Comparison of ENCODE assay signal across 29 mouse cellular contexts in the genomic region with DNA sequence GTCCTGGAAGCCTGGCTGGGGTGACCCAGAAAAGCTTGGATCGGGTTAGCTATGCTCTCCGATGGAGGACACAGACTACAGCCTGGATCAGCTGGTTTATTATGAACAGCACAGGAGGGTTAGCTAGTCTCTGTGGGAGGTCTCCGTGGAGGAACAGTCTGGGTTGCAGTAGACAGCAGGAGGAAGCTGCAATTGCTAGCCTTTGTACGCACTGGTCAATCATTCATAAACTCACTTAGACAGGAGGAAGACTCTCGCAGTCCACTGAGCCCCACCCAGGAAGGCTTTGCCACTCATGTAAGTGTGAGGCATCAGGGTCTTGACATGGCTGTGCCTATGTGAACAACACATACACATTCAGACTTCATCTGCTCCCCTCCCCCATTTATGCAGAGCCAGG. TPM values are rescaled to one million over a fixed set of nuclear protein-coding genes. Genes with fewer than 3 reads are reported as not detected.
DNase-seq lines count a peak whose midpoint lies in the region; ATAC-seq and TF ChIP-seq lines count a peak whose summit lies in the region.
"Had no signal": no experiment of that assay in that cellular context is flagged by ENCODE, and none has a peak within 500 bp of the region (broad histone marks: within the 10 kb centered on the region; RNA-seq: fewer than 3 reads in every experiment).

No protein-coding gene starts in this region.

- no peaks in the 10 kb centered on the region for H3K9me3 ChIP-seq in liver, postnatal 0 days (ENCODE audit: low read length)
- no peaks in the 10 kb centered on the region for H3K9me3 ChIP-seq in liver, embryonic 12.5 days (replicated peaks)
- H3K9me3 ChIP-seq in kidney, embryonic 16.5 days (ENCODE audit: low read length), result no peaks in the 10 kb centered on the region
- H3K9me3 ChIP-seq in hindbrain, embryonic 12.5 days (replicated peaks), result no peaks in the 10 kb centered on the region
- H3K9me3 ChIP-seq: embryonic facial prominence, embryonic 13.5 days; forebrain, embryonic 10.5 days; forebrain, embryonic 15.5 days; limb, embryonic 10.5 days; limb, embryonic 15.5 days; midbrain, embryonic 10.5 days; neural tube, embryonic 13.5 days had no signal

- no peak for DNase-seq in liver, postnatal 0 days
- DNase-seq in kidney, adult 2 months, result peak; percentile 87
- peak; percentile 63 to 82 for DNase-seq in kidney, postnatal 36 days
- DNase-seq in cerebellum, adult 2 months, result no peak
- DNase-seq: adrenal gland, postnatal 25 days; cerebellum, adult 11-12 months; gastrocnemius, postnatal 36 days; heart, adult 18-20 months; heart, postnatal 4 days; layer of hippocampus, postnatal 36 days; lung, embryonic 14.5 days; lung, postnatal 14 days; right cerebral cortex, postnatal 4 days; thymus, adult 2 months; thymus, postnatal 36 days had no signal

- no peaks in the 10 kb centered on the region for H3K27me3 ChIP-seq in liver, postnatal 0 days (ENCODE audit: insufficient read depth, low read length)
- H3K27me3 ChIP-seq in liver, embryonic 12.5 days (replicated peaks), result no peaks in the 10 kb centered on the region
- no peaks in the 10 kb centered on the region for H3K27me3 ChIP-seq in kidney, adult 2 months (replicated peaks; ENCODE audit: control insufficient read depth, insufficient read depth, low read length)
- H3K27me3 ChIP-seq in kidney, embryonic 16.5 days (ENCODE audit: insufficient read depth, low read length), result no peaks in the 10 kb centered on the region
- H3K27me3 ChIP-seq in hindbrain, embryonic 12.5 days, result no peaks in the 10 kb centered on the region
- H3K27me3 ChIP-seq in cerebellum, adult 2 months (ENCODE audit: control insufficient read depth, insufficient read depth, low read length), result no peaks in the 10 kb centered on the region
- H3K27me3 ChIP-seq: embryonic facial prominence, embryonic 13.5 days; forebrain, embryonic 15.5 days; limb, embryonic 15.5 days; neural tube, embryonic 13.5 days had no signal

- no peaks in the 10 kb centered on the region for H3K4me1 ChIP-seq in liver, postnatal 0 days (ENCODE audit: insufficient read depth)
- H3K4me1 ChIP-seq in liver, embryonic 12.5 days, result no peaks in the 10 kb centered on the region
- 0 out of 2 replicates have a peak, but pooled peaks cover 3% of the 10 kb centered on the region for H3K4me1 ChIP-seq in kidney, adult 2 months (ENCODE audit: control insufficient read depth, insufficient read depth, low read length)
- H3K4me1 ChIP-seq in kidney, embryonic 16.5 days (ENCODE audit: insufficient read depth, low read length), result peaks cover 8% of the 10 kb centered on the region
- H3K4me1 ChIP-seq in hindbrain, embryonic 12.5 days, result peaks cover 9% of the 10 kb centered on the region
- H3K4me1 ChIP-seq in cerebellum, adult 2 months (ENCODE audit: control insufficient read depth, insufficient read depth, low read length), result no peaks in the 10 kb centered on the region
- H3K4me1 ChIP-seq: forebrain, embryonic 15.5 days had no signal

- H3K4me2 ChIP-seq in liver, postnatal 0 days (ENCODE audit: low read depth, low read length), result 0 out of 2 replicates have a peak overlapping the region, but pooled peaks have one; percentile 38
- H3K4me2 ChIP-seq in liver, embryonic 12.5 days, result no peak overlapping the region
- H3K4me2 ChIP-seq in kidney, embryonic 16.5 days (replicated peaks; ENCODE audit: low read depth, low read length), result no peak overlapping the region
- H3K4me2 ChIP-seq in hindbrain, embryonic 12.5 days (replicated peaks), result no peak overlapping the region
- H3K4me2 ChIP-seq: embryonic facial prominence, embryonic 13.5 days; forebrain, embryonic 15.5 days; heart, embryonic 11.5 days; hindbrain, embryonic 14.5 days; limb, embryonic 15.5 days; lung, embryonic 14.5 days; neural tube, embryonic 13.5 days had no signal

- no peaks in the 10 kb centered on the region for H3K36me3 ChIP-seq in liver, postnatal 0 days (replicated peaks; ENCODE audit: insufficient read depth, low read length)
- H3K36me3 ChIP-seq in liver, embryonic 12.5 days, result no peaks in the 10 kb centered on the region
- H3K36me3 ChIP-seq in kidney, adult 2 months (ENCODE audit: control insufficient read depth, insufficient read depth, low read length), result no peaks in the 10 kb centered on the region
- H3K36me3 ChIP-seq in kidney, embryonic 16.5 days (ENCODE audit: insufficient read depth, low read length), result no peaks in the 10 kb centered on the region
- H3K36me3 ChIP-seq in hindbrain, embryonic 12.5 days, result no peaks in the 10 kb centered on the region
- H3K36me3 ChIP-seq: embryonic facial prominence, embryonic 13.5 days; forebrain, embryonic 10.5 days; forebrain, embryonic 15.5 days; limb, embryonic 10.5 days; limb, embryonic 15.5 days; midbrain, embryonic 10.5 days; neural tube, embryonic 13.5 days had no signal

- WGBS in liver, postnatal 0 days (ENCODE audit: insufficient replicate concordance), result 59% methylated on average over 5 of the region's 5 CpGs
- 71% methylated on average over 5 of the region's 5 CpGs for WGBS in liver, embryonic 12.5 days (ENCODE audit: insufficient replicate concordance)
- WGBS in kidney, adult 2 months, result 39% methylated on average over 5 of the region's 5 CpGs
- WGBS in kidney, embryonic 16.5 days, result 64% methylated on average over 5 of the region's 5 CpGs
- 79% methylated on average over 5 of the region's 5 CpGs for whole genome bisulfite sequencing in hindbrain, embryonic 12.5 days
- 58% methylated on average over 5 of the region's 5 CpGs for WGBS in cerebellum, adult 2 months

- H3K9ac ChIP-seq in liver, postnatal 0 days (replicated peaks), result no peak overlapping the region
- no peak overlapping the region for H3K9ac ChIP-seq in liver, embryonic 12.5 days
- no peak overlapping the region for H3K9ac ChIP-seq in kidney, embryonic 16.5 days (replicated peaks; ENCODE audit: low read length)
- H3K9ac ChIP-seq in hindbrain, embryonic 12.5 days, result no peak overlapping the region
- H3K9ac ChIP-seq: embryonic facial prominence, embryonic 13.5 days; forebrain, embryonic 15.5 days; hindbrain, embryonic 14.5 days; limb, embryonic 15.5 days; lung, embryonic 14.5 days; neural tube, embryonic 13.5 days had no signal

- ATAC-seq in liver, postnatal 0 days, result no peak
- no peak for ATAC-seq in liver, embryonic 12.5 days
- peak; percentile 75; the same call in 1 of the 2 replicates for ATAC-seq in kidney, embryonic 16.5 days (ENCODE audit: low FRiP score, low TSS enrichment)
- ATAC-seq in megakaryocyte progenitor cell, adult 5-6 weeks (replicated peaks; ENCODE audit: poor library complexity), result no peak
- no peak for ATAC-seq in hindbrain, embryonic 12.5 days (ENCODE audit: low FRiP score)
- ATAC-seq: forebrain, embryonic 15.5 days had no signal

- H3K4me3 ChIP-seq in liver, postnatal 0 days (ENCODE audit: low read depth, low read length), result no peak overlapping the region
- no peak overlapping the region for H3K4me3 ChIP-seq in liver, embryonic 12.5 days
- no peak overlapping the region for H3K4me3 ChIP-seq in kidney, adult 2 months (ENCODE audit: insufficient read depth, low read depth, low read length)
- no peak overlapping the region for H3K4me3 ChIP-seq in kidney, embryonic 16.5 days (ENCODE audit: low read length)
- no peak overlapping the region for H3K4me3 ChIP-seq in hindbrain, embryonic 12.5 days
- H3K4me3 ChIP-seq in cerebellum, adult 2 months (replicated peaks; ENCODE audit: insufficient read depth, low read depth, low read length), result no peak overlapping the region
- H3K4me3 ChIP-seq: embryonic facial prominence, embryonic 13.5 days; forebrain, embryonic 10.5 days; forebrain, embryonic 15.5 days; limb, embryonic 10.5 days; limb, embryonic 15.5 days; midbrain, embryonic 10.5 days; myocyte; neural tube, embryonic 13.5 days had no signal

- H3K27ac ChIP-seq in liver, postnatal 0 days (ENCODE audit: low read depth), result no peak overlapping the region; the same call in 1 of the 2 replicates
- H3K27ac ChIP-seq in liver, embryonic 12.5 days, result no peak overlapping the region
- peak overlapping the region; percentile 19; the same call in 1 of the 2 replicates for H3K27ac ChIP-seq in kidney, adult 2 months (ENCODE audit: insufficient read depth, low read depth, low read length)
- no peak overlapping the region for H3K27ac ChIP-seq in kidney, embryonic 16.5 days (ENCODE audit: low read length)
- no peak overlapping the region for H3K27ac ChIP-seq in hindbrain, embryonic 12.5 days
- no peak overlapping the region for H3K27ac ChIP-seq in cerebellum, adult 2 months (ENCODE audit: insufficient read depth, low read length)
- H3K27ac ChIP-seq: embryonic facial prominence, embryonic 13.5 days; forebrain, embryonic 10.5 days; forebrain, embryonic 15.5 days; hindbrain, embryonic 14.5 days; limb, embryonic 10.5 days; limb, embryonic 15.5 days; midbrain, embryonic 10.5 days; neural tube, embryonic 13.5 days had no signal

- TF ChIP-seq EP300 in liver, postnatal 0 days (IDR thresholded peaks at IDR 0.05; ENCODE audit: low read depth), result no peak

- no peak for TF ChIP-seq CTCF in liver, postnatal 0 days (IDR thresholded peaks at IDR 0.05; ENCODE audit: low read depth)
- TF ChIP-seq CTCF in kidney, adult 2 months (conservative IDR thresholded peaks at IDR 0.05; ENCODE audit: insufficient read depth, insufficient read length, low read depth, low read length), result no peak
- no peak for TF ChIP-seq CTCF in cerebellum, adult 2 months (IDR thresholded peaks at IDR 0.05; ENCODE audit: borderline replicate concordance, insufficient read depth, low read depth, low read length)

- no peak for TF ChIP-seq POLR2A in kidney, adult 2 months (IDR thresholded peaks at IDR 0.05; ENCODE audit: low read depth, low read length)
- TF ChIP-seq POLR2A in cerebellum, adult 2 months (IDR thresholded peaks at IDR 0.05; ENCODE audit: borderline replicate concordance, insufficient read depth, low read length), result no peak

RNA-seq across cellular contexts. Expression of gene Rassf8, which starts 35.2 kb away (rescaled TPM):
- 4.6 and 4.9 TPM in 2 replicates for polyA plus RNA-seq in liver, postnatal 0 days (2015; fragmentation: Nextera tagmentation; extraction: Ambion mirVana)
- 0.94 and 1.2 TPM in 2 replicates for polyA plus RNA-seq in liver, embryonic 12.5 days (2016; fragmentation: Nextera tagmentation; extraction: Ambion mirVana)
- polyA plus RNA-seq in kidney, adult 2 months (2012; rRNA removed), result 26.8 and 33.9 TPM in 2 replicates
- polyA plus RNA-seq in kidney, embryonic 16.5 days (2015; fragmentation: Nextera tagmentation; extraction: Ambion mirVana), result 4.6 and 5.9 TPM in 2 replicates
- 8.3 and 11.5 TPM in 2 replicates for total RNA-seq in megakaryocyte progenitor cell, adult 5-6 weeks (2015)
- 11.9 and 14.8 TPM in 2 replicates for total RNA-seq in megakaryocyte progenitor cell, adult 5-6 weeks (2017)
- 5.1 and 7.0 TPM in 2 replicates for polyA plus RNA-seq in hindbrain, embryonic 12.5 days (2016; fragmentation: Nextera tagmentation; extraction: Ambion mirVana)
- polyA plus RNA-seq in cerebellum, adult 2 months (2012; rRNA removed), result 31.2 and 38.1 TPM in 2 replicates

Comparison
In these comparisons a context has a peak if more than half of its experiments do, and no peak if none do; other contexts are left out.
1. DNase-seq: peak in kidney, adult 2 months (single experiment) and kidney, postnatal 36 days (2 of 2); none in liver, postnatal 0 days (single experiment) and cerebellum, adult 2 months (0 of 2).